Mouse (Mus musculus): ENCODE data around the gene Stk39. TPM values are rescaled to one million over a fixed set of nuclear protein-coding genes. Genes with fewer than 3 reads are reported as not detected.

Stk39 gene
- polyA plus RNA-seq, 1 experiment, result 26.3 TPM

DNA sequence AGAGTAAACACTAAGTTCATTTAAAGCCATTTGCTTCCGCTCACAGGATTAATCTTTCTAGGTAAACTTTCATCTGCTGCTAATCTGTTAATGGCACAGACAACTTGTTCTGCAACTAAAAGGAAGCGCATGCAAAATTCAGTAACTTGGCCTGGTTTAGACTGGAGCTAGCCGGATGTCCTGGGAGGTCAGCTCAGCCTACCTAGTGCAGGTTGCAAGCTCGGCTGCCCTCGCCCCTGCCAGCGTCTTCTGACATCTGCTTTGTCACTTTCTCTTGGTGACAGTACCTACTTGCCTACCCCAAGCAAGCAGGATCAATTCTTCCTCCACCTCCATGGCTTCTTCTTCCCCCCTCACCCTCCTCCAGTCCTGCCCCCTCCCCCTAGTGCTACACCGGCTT lies 106.6 kb downstream of the Stk39 start:
- Histone ChIP-seq H3K4me3 (ENCODE audit: insufficient read depth, low read length) (no peak overlapping the region), H3K27ac (ENCODE audit: insufficient read depth, low read length) (no peak overlapping the region), H3K4me1 (ENCODE audit: control insufficient read depth, insufficient read depth, low read length) (no peaks in the 10 kb centered on the region)
- no peak for TF ChIP-seq CTCF (IDR thresholded peaks at IDR 0.05; ENCODE audit: borderline replicate concordance, insufficient read depth, low read length)
- TF ChIP-seq POLR2A (IDR thresholded peaks at IDR 0.05; ENCODE audit: low read depth, low read length), result no peak

DNA sequence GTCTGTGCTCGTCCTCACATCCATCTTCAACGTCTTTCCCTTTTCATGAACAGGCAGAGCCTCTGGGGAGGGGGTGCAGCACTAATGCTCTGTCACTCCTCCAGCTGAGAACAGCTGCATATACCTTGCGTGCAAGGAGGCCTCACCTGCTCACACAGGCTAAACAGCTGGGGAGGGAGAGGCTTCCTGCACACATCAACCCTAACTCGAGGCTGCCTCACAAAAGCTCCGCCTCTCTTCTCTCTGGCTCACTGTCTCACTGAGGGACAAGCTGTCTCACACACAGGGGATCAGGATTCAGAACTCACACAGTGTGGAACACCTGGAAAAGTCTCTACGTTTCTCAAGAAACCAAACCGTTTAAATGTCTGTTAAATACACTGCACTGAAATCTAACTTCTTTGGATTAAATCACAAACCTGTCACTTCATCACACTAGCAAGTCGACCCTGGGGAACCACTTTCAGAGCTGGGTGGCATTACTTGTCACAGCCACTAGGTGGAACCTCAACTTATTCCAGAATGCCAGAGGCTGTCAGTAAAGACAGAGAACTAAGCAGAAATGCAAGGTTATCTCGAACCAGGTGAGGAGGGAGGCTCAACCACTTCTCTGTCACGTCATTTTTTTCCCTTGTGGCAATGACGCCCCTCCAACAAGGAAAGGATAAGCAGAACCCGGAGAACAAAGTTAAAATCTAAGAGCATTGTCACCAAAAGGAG lies 107.7 kb downstream of the Stk39 start:
- Histone ChIP-seq H3K4me3 (ENCODE audit: insufficient read depth, low read length) (no peak overlapping the region), H3K27ac (ENCODE audit: insufficient read depth, low read length) (no peak overlapping the region), H3K4me1 (ENCODE audit: control insufficient read depth, insufficient read depth, low read length) (no peaks in the 10 kb centered on the region)
- TF ChIP-seq POLR2A (IDR thresholded peaks at IDR 0.05; ENCODE audit: low read depth, low read length), result no peak
- TF ChIP-seq CTCF (IDR thresholded peaks at IDR 0.05; ENCODE audit: borderline replicate concordance, insufficient read depth, low read length), result no peak

DNA sequence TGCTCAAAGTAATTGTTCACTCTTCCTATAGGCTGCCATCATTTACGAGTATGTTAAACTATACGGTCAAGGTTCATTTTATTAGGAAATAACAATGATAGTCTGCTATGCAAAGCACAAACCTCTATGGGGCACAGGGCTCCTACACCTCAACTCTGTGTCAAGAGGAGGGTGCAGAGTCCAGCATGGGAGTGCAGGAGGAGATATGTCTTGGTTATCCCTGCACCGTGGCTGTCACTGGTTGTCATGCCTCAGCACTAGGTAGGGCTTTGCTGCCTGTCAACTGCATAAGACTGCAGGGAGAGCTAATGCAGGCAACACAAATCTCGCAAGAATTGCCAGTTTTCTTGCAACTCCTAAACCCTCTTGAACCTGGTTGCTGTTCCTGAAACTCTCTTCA lies 108.9 kb downstream of the Stk39 start:
- Histone ChIP-seq H3K27ac (ENCODE audit: insufficient read depth, low read length) (no peak overlapping the region), H3K4me3 (ENCODE audit: insufficient read depth, low read length) (no peak overlapping the region), H3K4me1 (ENCODE audit: control insufficient read depth, insufficient read depth, low read length) (no peaks in the 10 kb centered on the region)
- TF ChIP-seq CTCF (IDR thresholded peaks at IDR 0.05; ENCODE audit: borderline replicate concordance, insufficient read depth, low read length) (no peak), POLR2A (IDR thresholded peaks at IDR 0.05; ENCODE audit: low read depth, low read length) (no peak)

DNA sequence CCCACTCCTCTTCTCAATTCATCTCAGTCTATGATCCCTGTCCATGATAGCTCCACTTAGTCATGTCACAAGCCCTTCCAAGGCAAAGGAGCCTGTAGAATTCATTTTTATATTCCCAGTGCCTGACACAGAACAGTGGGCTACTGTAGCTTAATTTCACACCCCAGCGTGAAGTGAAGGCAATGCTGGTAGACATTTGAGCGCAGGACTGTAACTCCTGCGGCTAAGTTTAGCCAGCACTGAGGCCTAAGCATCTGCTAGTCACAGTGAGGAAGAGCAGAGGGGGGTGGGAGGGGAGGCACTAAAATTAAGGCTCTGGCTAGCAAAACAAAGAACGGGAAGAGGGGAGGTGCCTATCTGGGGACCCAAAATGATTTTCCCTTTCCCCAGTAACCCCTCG lies 110.4 kb downstream of the Stk39 start:
- H3K4me1 ChIP-seq (ENCODE audit: control insufficient read depth, insufficient read depth, low read length), result no peaks in the 10 kb centered on the region
- H3K4me3 ChIP-seq (ENCODE audit: insufficient read depth, low read length), result no peak overlapping the region
- no peak overlapping the region for H3K27ac ChIP-seq (ENCODE audit: insufficient read depth, low read length)
- TF ChIP-seq CTCF (IDR thresholded peaks at IDR 0.05; ENCODE audit: borderline replicate concordance, insufficient read depth, low read length) (no peak), POLR2A (IDR thresholded peaks at IDR 0.05; ENCODE audit: low read depth, low read length) (no peak)

DNA sequence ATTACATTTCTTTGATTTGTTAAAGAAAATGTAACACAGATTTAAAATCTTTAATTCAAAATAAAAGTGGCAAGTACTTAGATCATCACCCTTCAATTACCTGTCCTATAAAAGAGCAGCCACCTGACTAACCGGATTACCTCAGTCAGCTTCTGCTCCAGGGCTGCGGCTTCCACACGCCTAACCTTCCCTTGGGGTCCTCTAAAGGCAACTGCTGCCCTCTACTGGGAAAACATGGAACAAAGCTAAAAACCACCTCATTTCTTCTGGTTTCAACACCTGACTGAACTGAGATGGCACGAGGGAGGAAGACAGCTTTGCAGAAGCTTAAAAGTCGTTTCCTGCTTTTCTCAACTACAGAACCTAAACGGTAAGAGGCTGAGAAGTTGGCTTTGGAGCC lies 121.4 kb downstream of the Stk39 start:
- Histone ChIP-seq H3K4me3 (ENCODE audit: insufficient read depth, low read length) (no peak overlapping the region), H3K27ac (ENCODE audit: insufficient read depth, low read length) (no peak overlapping the region), H3K4me1 (ENCODE audit: control insufficient read depth, insufficient read depth, low read length) (no peaks in the 10 kb centered on the region)
- TF ChIP-seq POLR2A (IDR thresholded peaks at IDR 0.05; ENCODE audit: low read depth, low read length), result no peak
- peak; percentile 39; the same call in 1 of the 2 replicates for TF ChIP-seq CTCF (IDR thresholded peaks at IDR 0.05; ENCODE audit: borderline replicate concordance, insufficient read depth, low read length)

DNA sequence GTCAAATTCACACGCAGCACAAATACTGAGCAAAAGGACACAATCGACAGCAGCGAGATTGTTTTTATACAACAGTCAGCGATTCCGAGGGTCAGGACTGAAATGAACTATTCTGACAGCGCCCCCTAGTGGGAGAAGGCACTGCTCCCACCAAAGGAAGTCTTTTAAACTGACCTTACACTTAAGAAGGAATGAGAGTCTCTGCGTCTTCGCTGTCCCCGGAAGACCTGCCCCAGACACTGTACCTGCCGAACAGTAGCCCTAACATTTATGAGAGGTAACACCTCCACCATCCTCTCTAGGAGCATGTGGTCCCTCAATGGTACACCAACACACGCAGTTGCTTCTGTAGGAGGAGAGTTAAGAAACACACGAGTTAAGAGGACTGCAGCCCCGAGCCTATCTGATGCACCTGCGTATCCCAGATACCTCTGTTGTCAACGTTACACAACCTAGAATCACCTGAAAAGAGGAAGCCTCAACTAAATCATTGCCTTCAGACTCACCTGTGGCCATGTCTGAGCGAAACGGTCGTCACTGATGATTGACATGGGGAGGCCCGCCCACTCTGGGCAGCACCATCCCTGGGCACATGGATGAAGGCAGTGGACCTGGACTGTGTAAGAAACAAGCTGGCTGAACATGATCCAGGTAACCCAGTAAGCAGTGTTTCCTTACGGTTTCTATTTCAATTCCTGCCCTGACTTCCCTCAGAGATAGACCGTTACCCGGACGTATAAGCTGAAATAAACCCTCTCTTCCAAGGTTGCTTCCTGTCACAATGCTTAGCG lies 122.3 kb downstream of the Stk39 start:
- Histone ChIP-seq H3K4me3 (ENCODE audit: insufficient read depth, low read length) (no peak overlapping the region), H3K4me1 (ENCODE audit: control insufficient read depth, insufficient read depth, low read length) (no peaks in the 10 kb centered on the region), H3K27ac (ENCODE audit: insufficient read depth, low read length) (no peak overlapping the region)
- TF ChIP-seq POLR2A (IDR thresholded peaks at IDR 0.05; ENCODE audit: low read depth, low read length) (no peak), CTCF (IDR thresholded peaks at IDR 0.05; ENCODE audit: borderline replicate concordance, insufficient read depth, low read length) (0 out of 2 replicates have a peak, but pooled peaks have one; percentile 20)

DNA sequence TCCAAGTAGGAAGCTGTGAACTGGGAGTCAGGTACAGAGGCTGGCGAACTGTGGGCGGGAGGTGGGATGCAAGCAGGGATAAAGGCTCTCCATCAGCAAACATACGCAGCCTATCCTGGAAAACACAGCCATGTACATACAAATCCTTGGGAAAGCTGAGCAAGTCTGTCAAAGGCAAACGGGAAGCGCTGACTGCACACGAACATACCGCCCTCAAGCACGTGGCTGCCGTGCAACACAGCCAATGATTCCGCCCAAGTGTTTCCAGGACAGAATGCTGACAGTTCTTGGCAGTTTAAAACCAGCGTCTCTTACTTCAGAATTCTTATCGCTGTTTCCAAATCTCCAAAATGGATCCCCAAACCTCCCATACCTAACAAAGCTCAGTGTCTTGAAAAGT lies 123.1 kb downstream of the Stk39 start:
- Histone ChIP-seq H3K4me3 (ENCODE audit: insufficient read depth, low read length) (no peak overlapping the region), H3K4me1 (ENCODE audit: control insufficient read depth, insufficient read depth, low read length) (no peaks in the 10 kb centered on the region), H3K27ac (ENCODE audit: insufficient read depth, low read length) (no peak overlapping the region)
- TF ChIP-seq POLR2A (IDR thresholded peaks at IDR 0.05; ENCODE audit: low read depth, low read length) (no peak), CTCF (IDR thresholded peaks at IDR 0.05; ENCODE audit: borderline replicate concordance, insufficient read depth, low read length) (no peak)

DNA sequence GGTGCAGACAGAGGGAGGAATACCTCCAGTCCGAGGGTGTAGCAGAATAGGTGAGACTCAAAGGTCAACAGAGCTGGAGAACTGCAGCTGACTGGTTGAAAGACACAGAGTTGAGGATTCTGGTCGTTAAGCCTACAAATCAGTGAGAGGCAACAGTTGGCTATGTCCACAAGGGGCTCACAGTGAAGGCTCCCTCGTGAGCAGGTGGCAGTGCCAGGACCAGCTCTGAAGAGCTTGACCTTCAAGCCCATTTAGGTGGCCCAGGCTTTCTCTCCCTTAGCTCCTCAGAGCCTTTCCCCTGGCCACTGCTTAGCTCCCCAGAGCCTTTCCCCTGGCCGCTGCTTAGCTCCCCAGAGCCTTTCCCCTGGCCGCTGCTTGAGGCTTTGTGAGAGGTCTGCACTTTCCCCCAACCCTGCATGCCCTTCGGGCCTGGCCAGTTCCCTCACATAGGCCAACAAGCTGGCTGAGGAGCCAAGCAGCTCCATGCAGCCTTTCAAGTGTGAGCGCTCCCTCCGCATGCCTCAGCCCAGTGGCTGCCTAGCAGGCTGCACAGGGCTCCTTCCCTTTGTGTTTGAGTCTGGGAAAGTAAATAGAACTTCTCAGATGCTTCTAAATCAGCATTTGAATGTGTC lies 125.3 kb downstream of the Stk39 start:
- Histone ChIP-seq H3K4me1 (ENCODE audit: control insufficient read depth, insufficient read depth, low read length) (no peaks in the 10 kb centered on the region), H3K4me3 (ENCODE audit: insufficient read depth, low read length) (no peak overlapping the region), H3K27ac (ENCODE audit: insufficient read depth, low read length) (no peak overlapping the region)
- TF ChIP-seq POLR2A (IDR thresholded peaks at IDR 0.05; ENCODE audit: low read depth, low read length), result no peak

DNA sequence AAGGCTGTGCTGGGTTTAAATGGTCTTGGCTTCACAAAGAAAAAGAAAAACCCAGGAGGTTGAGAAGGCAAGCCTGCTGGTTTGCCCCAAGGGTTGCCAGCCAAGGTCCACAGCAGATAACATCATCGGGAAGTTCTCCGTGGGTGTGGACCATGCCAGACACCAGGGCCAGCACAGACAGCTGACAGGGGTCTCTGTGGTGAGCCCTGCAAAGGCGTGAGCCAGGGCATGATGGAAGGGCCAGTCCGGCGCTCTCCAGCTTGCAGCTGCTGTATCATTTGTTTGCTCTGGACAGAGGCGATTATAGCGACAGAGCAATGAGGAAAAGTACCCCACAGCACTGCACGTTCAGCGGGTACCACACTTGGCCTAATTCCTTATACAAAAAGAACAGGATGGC lies 126.8 kb downstream of the Stk39 start:
- H3K4me3 ChIP-seq (ENCODE audit: insufficient read depth, low read length), result no peak overlapping the region
- TF ChIP-seq POLR2A (IDR thresholded peaks at IDR 0.05; ENCODE audit: low read depth, low read length), result no peak

DNA sequence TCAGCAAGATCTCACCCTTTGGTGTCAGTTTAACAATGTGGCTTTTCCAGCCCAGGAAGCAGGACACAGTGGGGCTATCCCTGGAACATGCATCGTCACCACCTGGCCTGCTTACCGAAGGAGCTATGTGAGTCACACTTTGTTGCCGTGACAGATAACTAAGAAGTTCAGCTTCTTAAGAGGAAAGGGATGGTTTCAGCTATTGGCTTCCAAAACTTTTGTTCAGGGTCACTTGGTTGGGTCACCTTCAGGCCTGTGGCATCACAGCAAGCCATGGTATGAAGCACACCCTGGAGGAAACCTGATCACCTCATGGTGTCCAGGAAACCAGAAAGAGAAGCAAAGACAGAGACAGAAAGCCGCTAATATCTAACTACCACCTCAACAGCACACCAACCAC lies 128.3 kb downstream of the Stk39 start:
- Histone ChIP-seq H3K4me3 (ENCODE audit: insufficient read depth, low read length) (no peak overlapping the region), H3K27ac (ENCODE audit: insufficient read depth, low read length) (no peak overlapping the region), H3K4me1 (ENCODE audit: control insufficient read depth, insufficient read depth, low read length) (no peaks in the 10 kb centered on the region)
- TF ChIP-seq POLR2A (IDR thresholded peaks at IDR 0.05; ENCODE audit: low read depth, low read length) (no peak), CTCF (IDR thresholded peaks at IDR 0.05; ENCODE audit: borderline replicate concordance, insufficient read depth, low read length) (no peak)

More for the DNA sequence above, 126.8 kb downstream of the Stk39 start:
- Histone ChIP-seq H3K4me1 (ENCODE audit: control insufficient read depth, insufficient read depth, low read length) (no peaks in the 10 kb centered on the region), H3K27ac (ENCODE audit: insufficient read depth, low read length) (no peak overlapping the region)
